Mouse (Mus musculus) forebrain, embryonic 15.5 days (tissue): ENCODE data around the gene Kcnab2. TPM values are rescaled to one million over a fixed set of nuclear protein-coding genes. Genes with fewer than 3 reads are reported as not detected.

ENCODE experiments used
- polyA plus RNA-seq: library from polyadenylated mRNA; unstranded; fragments of >200 nt; fragmentation: Nextera tagmentation; extraction: Ambion mirVana; gene quantifications from 2 replicates; pipeline ENCODE4 v1.2.1, GENCODE M21; 2015

The Kcnab2 gene
- polyA plus RNA-seq, 1 experiment from 2014 or later = 17.2 TPM

Other genes with a start within 250 kb of the Kcnab2 start
- 5.7 and 6.3 TPM in 2 replicates for gene Gpr153, start 203.6 kb downstream of the Kcnab2 start, polyA plus RNA-seq
- 0.09 and 0.13 TPM in 2 replicates for gene Hes3, start 186.2 kb downstream of the Kcnab2 start, polyA plus RNA-seq
- 17.6 and 18.6 TPM in 2 replicates for gene Icmt, start 180.6 kb downstream of the Kcnab2 start, polyA plus RNA-seq
- gene Rnf207, start 158.9 kb downstream of the Kcnab2 start, polyA plus RNA-seq = 1.8 and 2.9 TPM in 2 replicates
- 216 and 221 TPM in 2 replicates for gene Rpl22, start 152.1 kb downstream of the Kcnab2 start, polyA plus RNA-seq
- 35.5 and 39.3 TPM in 2 replicates for gene Chd5, start 139.2 kb downstream of the Kcnab2 start, polyA plus RNA-seq
- 5.0 and 5.5 TPM in 2 replicates for gene Nphp4, start 1.2 kb downstream of the Kcnab2 start, polyA plus RNA-seq